Mouse (Mus musculus) layer of hippocampus, adult 9-10 months (tissue): ENCODE results near the gene C7.
"Not testable (repeated sequence)": the region's sequence is repeated elsewhere in the genome, so short reads cannot be mapped to it uniquely, and the experiment has no call there.

Experiments
- DNase-seq: peaks from one replicate; pipeline ENCODE4 v3.0.0; 2022; ENCODE audit warnings: low spot score

The C7 gene

GRCm38 (mm10) chr15:5063635-5064034, at the start of gene C7:
TSS of gene C7 (minus strand) at chr15:5063740.
- no peak for DNase-seq

GRCm38 (mm10) chr15:5112651-5113050, 49.1 kb upstream of the C7 start:
- DNase-seq: no peak

GRCm38 (mm10) chr15:5108655-5109040, 45.1 kb upstream of the C7 start:
- no peak for DNase-seq

GRCm38 (mm10) chr15:5107686-5108654, 44.4 kb upstream of the C7 start, which contains the start of gene Card6:
TSS of gene Card6 (minus strand) at chr15:5108539.
- DNase-seq: peak; percentile 22

- peak; percentile 24 for DNase-seq
These were observed 42.8 kb upstream of the C7 start for GRCm38 (mm10) chr15:5106293-5106692.

GRCm38 (mm10) chr15:5105891-5106290, 42.4 kb upstream of the C7 start:
- no peak for DNase-seq

GRCm38 (mm10) chr15:5102312-5102711, 38.8 kb upstream of the C7 start:
- peak; percentile 24 for DNase-seq

GRCm38 (mm10) chr15:5097376-5097775, 33.8 kb upstream of the C7 start:
- no peak for DNase-seq

- DNase-seq: no peak
These were observed 32.2 kb upstream of the C7 start for GRCm38 (mm10) chr15:5095534-5096301.

GRCm38 (mm10) chr15:5090131-5090530, 26.6 kb upstream of the C7 start:
- DNase-seq: no peak

- no peak for DNase-seq
These were observed 25.5 kb upstream of the C7 start for GRCm38 (mm10) chr15:5088850-5089608.

- DNase-seq: no peak
These were observed 22.6 kb upstream of the C7 start for GRCm38 (mm10) chr15:5086162-5086561.

- no peak for DNase-seq
These were observed 17.7 kb upstream of the C7 start for GRCm38 (mm10) chr15:5081235-5081634.

GRCm38 (mm10) chr15:5068801-5069518, 5.4 kb upstream of the C7 start:
- DNase-seq: peak; percentile 53

GRCm38 (mm10) chr15:5045560-5046284, 17.8 kb downstream of the C7 start:
- no peak for DNase-seq

GRCm38 (mm10) chr15:5029256-5029655, 34.3 kb downstream of the C7 start:
- no peak for DNase-seq

- not testable (repeated sequence) for DNase-seq
These were observed 39.9 kb downstream of the C7 start for GRCm38 (mm10) chr15:5023479-5024265.

- DNase-seq: no peak
These were observed 53.9 kb downstream of the C7 start for GRCm38 (mm10) chr15:5009644-5010107.

GRCm38 (mm10) chr15:5003503-5004196, 59.9 kb downstream of the C7 start:
- no peak for DNase-seq
